Mouse (Mus musculus): ENCODE data around the gene Dop1b. TPM values are rescaled to one million over a fixed set of nuclear protein-coding genes. Genes with fewer than 3 reads are reported as not detected.

Dop1b gene
- polyA plus RNA-seq, 1 experiment, result 13.4 TPM

GRCm38 (mm10) chr16:93799071-93799470 is 87.4 kb downstream of the Dop1b start:
- Histone ChIP-seq H3ac (ENCODE audit: control insufficient read depth, insufficient read length) (no peak overlapping the region), H3K4me2 (ENCODE audit: low read depth) (peak overlapping the region; percentile 55), H3K4me3 (no peak overlapping the region), H3K79me2 (ENCODE audit: control insufficient read depth, insufficient read depth) (no peaks in the 10 kb centered on the region), H3K36me3 (ENCODE audit: control insufficient read depth, insufficient read depth) (no peaks in the 10 kb centered on the region), H3K27me3 (ENCODE audit: control insufficient read depth, insufficient read depth, insufficient read length) (no peaks in the 10 kb centered on the region)
- no peak for TF ChIP-seq E2F4 (IDR thresholded peaks at IDR 0.05; ENCODE audit: insufficient read depth)
- no peak for TF ChIP-seq TCF3 (IDR thresholded peaks at IDR 0.05; ENCODE audit: insufficient read length, low read depth)
- TF ChIP-seq MAX (IDR thresholded peaks at IDR 0.05; ENCODE audit: low read depth), result no peak
- no peak for TF ChIP-seq MYOG (IDR thresholded peaks at IDR 0.05; ENCODE audit: control insufficient read depth in 1 of 3, insufficient read depth in 1 of 3, insufficient read length in 2 of 3, low read depth in 2 of 3)
- TF ChIP-seq SRF (IDR thresholded peaks at IDR 0.05; ENCODE audit: control insufficient read depth, insufficient read length, low read depth), result no peak
- TF ChIP-seq TCF12 (IDR thresholded peaks at IDR 0.05; ENCODE audit: insufficient read depth, poor library complexity, severe bottlenecking), result no peak
- no peak for TF ChIP-seq POLR2A (IDR thresholded peaks at IDR 0.05; ENCODE audit: insufficient read length, low read depth)
- no peak for TF ChIP-seq USF1 (IDR thresholded peaks at IDR 0.05; ENCODE audit: low read depth)
- no peak for TF ChIP-seq REST (IDR thresholded peaks at IDR 0.05; ENCODE audit: insufficient read depth, insufficient read length)
- no peak for TF ChIP-seq POLR2AphosphoS2 (IDR thresholded peaks at IDR 0.05; ENCODE audit: insufficient read length, low read depth)
- no peak for TF ChIP-seq CEBPB (IDR thresholded peaks at IDR 0.05; ENCODE audit: insufficient read depth, poor library complexity, severe bottlenecking)
- no peak for TF ChIP-seq MYOD1 (IDR thresholded peaks at IDR 0.05; ENCODE audit: control insufficient read depth in 1 of 3, insufficient read length in 2 of 3, low read depth in 2 of 3)

GRCm38 (mm10) chr16:93799936-93800335 is 88.2 kb downstream of the Dop1b start:
- TF ChIP-seq REST (IDR thresholded peaks at IDR 0.05; ENCODE audit: insufficient read depth, insufficient read length), result no peak
- no peak for TF ChIP-seq TCF12 (IDR thresholded peaks at IDR 0.05; ENCODE audit: insufficient read depth, poor library complexity, severe bottlenecking)
- no peak for TF ChIP-seq POLR2AphosphoS2 (IDR thresholded peaks at IDR 0.05; ENCODE audit: insufficient read length, low read depth)
- no peak for TF ChIP-seq MYOG (IDR thresholded peaks at IDR 0.05; ENCODE audit: control insufficient read depth in 1 of 3, insufficient read depth in 1 of 3, insufficient read length in 2 of 3, low read depth in 2 of 3)
- no peak for TF ChIP-seq E2F4 (IDR thresholded peaks at IDR 0.05; ENCODE audit: insufficient read depth)
- no peak overlapping the region for H3ac ChIP-seq (ENCODE audit: control insufficient read depth, insufficient read length)
- H3K4me2 ChIP-seq (ENCODE audit: low read depth), result no peak overlapping the region
- no peaks in the 10 kb centered on the region for H3K79me2 ChIP-seq (ENCODE audit: control insufficient read depth, insufficient read depth)
- no peaks in the 10 kb centered on the region for H3K36me3 ChIP-seq (ENCODE audit: control insufficient read depth, insufficient read depth)
- no peaks in the 10 kb centered on the region for H3K27me3 ChIP-seq (ENCODE audit: control insufficient read depth, insufficient read depth, insufficient read length)
- no peak overlapping the region for H3K4me3 ChIP-seq

DNA sequence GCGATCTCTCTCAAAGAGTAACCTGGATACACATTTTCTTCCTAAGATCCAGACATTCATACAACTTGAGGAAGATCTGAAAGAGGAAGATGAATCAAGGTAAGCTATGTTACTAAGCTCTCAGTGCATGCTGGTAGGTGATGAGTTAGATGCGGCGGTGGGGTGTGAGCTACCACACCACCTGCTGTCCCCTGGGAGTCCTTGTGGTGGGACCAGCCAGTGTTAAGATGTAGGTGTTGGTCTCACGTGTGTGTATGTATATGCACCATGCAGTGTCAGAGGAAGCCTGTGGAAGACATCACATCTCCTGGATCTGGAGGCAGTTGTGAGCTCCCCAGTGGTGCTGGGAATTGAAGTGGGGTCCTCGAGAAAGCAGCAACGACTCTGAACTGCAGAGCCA is 95.5 kb downstream of the Dop1b start:
- Histone ChIP-seq H3K79me2 (ENCODE audit: control insufficient read depth, insufficient read depth) (no peaks in the 10 kb centered on the region), H3K4me3 (no peak overlapping the region), H3ac (ENCODE audit: control insufficient read depth, insufficient read length) (no peak overlapping the region), H3K36me3 (ENCODE audit: control insufficient read depth, insufficient read depth) (no peaks in the 10 kb centered on the region), H3K4me2 (ENCODE audit: low read depth) (peak overlapping the region; percentile 72), H3K27me3 (ENCODE audit: control insufficient read depth, insufficient read depth, insufficient read length) (no peaks in the 10 kb centered on the region)
- peak in 2 of 3 experiments; percentile 25 to 43 for TF ChIP-seq MYOD1 (IDR thresholded peaks at IDR 0.05; ENCODE audit: control insufficient read depth in 1 of 3, insufficient read length in 2 of 3, low read depth in 2 of 3)
- TF ChIP-seq TCF3 (IDR thresholded peaks at IDR 0.05; ENCODE audit: insufficient read length, low read depth), result no peak

DNA sequence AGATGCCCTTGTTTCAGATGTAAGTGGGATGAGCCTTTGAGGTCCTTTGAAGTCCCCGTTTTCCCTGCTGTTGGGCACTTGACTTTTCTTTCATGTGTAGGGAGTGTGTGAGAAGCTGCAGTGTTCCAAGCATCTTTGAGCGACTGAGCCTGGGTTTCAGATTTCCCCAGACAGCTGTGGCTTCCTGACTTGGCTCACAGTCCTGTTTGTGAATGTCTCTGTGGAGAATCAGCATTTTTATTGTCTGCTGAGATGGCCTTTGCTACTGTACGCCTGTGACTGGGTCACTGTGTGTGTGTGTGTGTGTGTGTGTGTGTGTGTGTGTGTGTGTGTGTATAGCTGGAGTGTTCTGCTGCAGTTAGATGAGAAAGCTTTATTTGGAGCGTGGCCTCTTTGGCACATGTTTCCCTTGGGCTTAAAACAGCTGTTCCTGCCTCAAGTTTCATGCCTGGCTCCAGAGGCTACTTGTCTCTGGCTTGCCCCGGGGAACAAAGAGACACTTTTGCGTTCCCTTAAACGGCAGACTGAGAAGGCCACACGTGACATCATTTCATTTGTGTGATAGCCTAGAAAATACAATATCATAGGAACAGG is 96.4 kb downstream of the Dop1b start:
- TF ChIP-seq TCF3 (IDR thresholded peaks at IDR 0.05; ENCODE audit: insufficient read length, low read depth), result peak; percentile 25
- peak; percentile 76 for TF ChIP-seq USF1 (IDR thresholded peaks at IDR 0.05; ENCODE audit: low read depth)
- TF ChIP-seq POLR2A (IDR thresholded peaks at IDR 0.05; ENCODE audit: insufficient read length, low read depth), result no peak
- TF ChIP-seq TCF12 (IDR thresholded peaks at IDR 0.05; ENCODE audit: insufficient read depth, poor library complexity, severe bottlenecking), result peak; percentile 46
- no peak for TF ChIP-seq MAX (IDR thresholded peaks at IDR 0.05; ENCODE audit: low read depth)
- TF ChIP-seq SRF (IDR thresholded peaks at IDR 0.05; ENCODE audit: control insufficient read depth, insufficient read length, low read depth), result peak; percentile 61
- peak; percentile 79 to 82 (median 82) for TF ChIP-seq MYOD1 (IDR thresholded peaks at IDR 0.05; ENCODE audit: control insufficient read depth in 1 of 3, insufficient read length in 2 of 3, low read depth in 2 of 3)
- peak; percentile 21 to 91 (median 82) for TF ChIP-seq MYOG (IDR thresholded peaks at IDR 0.05; ENCODE audit: control insufficient read depth in 1 of 3, insufficient read depth in 1 of 3, insufficient read length in 2 of 3, low read depth in 2 of 3)
- no peaks in the 10 kb centered on the region for H3K27me3 ChIP-seq (ENCODE audit: control insufficient read depth, insufficient read depth, insufficient read length)
- peak overlapping the region; percentile 72 for H3K4me2 ChIP-seq (ENCODE audit: low read depth)
- no peak overlapping the region for H3ac ChIP-seq (ENCODE audit: control insufficient read depth, insufficient read length)
- no peaks in the 10 kb centered on the region for H3K79me2 ChIP-seq (ENCODE audit: control insufficient read depth, insufficient read depth)
- H3K36me3 ChIP-seq (ENCODE audit: control insufficient read depth, insufficient read depth), result no peaks in the 10 kb centered on the region
- no peak overlapping the region for H3K4me3 ChIP-seq

GRCm38 (mm10) chr16:93815856-93816736 is 104.4 kb downstream of the Dop1b start:
- H3K4me3 ChIP-seq, result no peak overlapping the region
- no peak overlapping the region for H3K4me2 ChIP-seq (ENCODE audit: low read depth)
- no peak for TF ChIP-seq TCF3 (IDR thresholded peaks at IDR 0.05; ENCODE audit: insufficient read length, low read depth)
- no peak for TF ChIP-seq MAX (IDR thresholded peaks at IDR 0.05; ENCODE audit: low read depth)
- TF ChIP-seq MYOG (IDR thresholded peaks at IDR 0.05; ENCODE audit: control insufficient read depth in 1 of 3, insufficient read depth in 1 of 3, insufficient read length in 2 of 3, low read depth in 2 of 3), result no peak
- TF ChIP-seq E2F4 (IDR thresholded peaks at IDR 0.05; ENCODE audit: insufficient read depth), result no peak
- TF ChIP-seq REST (IDR thresholded peaks at IDR 0.05; ENCODE audit: insufficient read depth, insufficient read length), result no peak

More at GRCm38 (mm10) chr16:93815856-93816736, 104.4 kb downstream of the Dop1b start:
- no peak overlapping the region for H3ac ChIP-seq (ENCODE audit: control insufficient read depth, insufficient read length)
- H3K36me3 ChIP-seq (ENCODE audit: control insufficient read depth, insufficient read depth), result no peaks in the 10 kb centered on the region
- no peaks in the 10 kb centered on the region for H3K79me2 ChIP-seq (ENCODE audit: control insufficient read depth, insufficient read depth)
- H3K27me3 ChIP-seq (ENCODE audit: control insufficient read depth, insufficient read depth, insufficient read length), result no peaks in the 10 kb centered on the region

All from myocyte (in vitro differentiated cells).